Comparison of ENCODE assay signal across 16 mouse cellular contexts in the genomic region with DNA sequence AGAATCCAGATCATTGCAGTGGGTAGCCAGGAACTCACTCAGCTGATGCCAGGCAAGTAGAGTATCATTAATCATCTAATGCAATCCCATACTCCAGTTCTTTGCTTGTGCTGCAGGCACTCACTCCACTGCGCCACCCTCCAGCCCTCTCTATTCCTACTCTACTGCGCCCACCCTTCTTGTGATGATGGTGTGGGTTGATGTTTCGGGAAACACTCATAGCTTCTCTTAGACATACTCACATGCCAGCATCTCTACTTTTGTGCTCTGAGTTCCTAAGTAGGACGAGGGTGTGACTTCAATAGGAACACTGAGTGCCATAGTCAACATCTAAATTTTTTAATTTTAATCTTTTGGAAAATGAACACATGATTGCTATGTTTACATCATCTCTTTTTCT.
"Had no signal": no experiment of that assay in that cellular context is flagged by ENCODE, and none has a peak within 500 bp of the region (broad histone marks: within the 10 kb centered on the region; RNA-seq: fewer than 3 reads in every experiment).

No protein-coding gene starts in this region.

- H3K4me1 ChIP-seq: neural tube, embryonic 13.5 days; neural tube, embryonic 15.5 days; stomach, embryonic 15.5 days had no signal

- H3K9me3 ChIP-seq: neural tube, embryonic 13.5 days; neural tube, embryonic 15.5 days; stomach, embryonic 15.5 days had no signal

- DNase-seq: retina, postnatal 1 day; right cerebral cortex, adult 18-20 months; right cerebral cortex, postnatal 14 days; right cerebral cortex, postnatal 25 days; right cerebral cortex, postnatal 4 days; spleen, adult 18-20 months; thymus, adult 18-20 months; thymus, adult 2 months; thymus, postnatal 14 days; thymus, postnatal 25 days; thymus, postnatal 36 days; thymus, postnatal 4 days had no signal

- H3K36me3 ChIP-seq: neural tube, embryonic 13.5 days; neural tube, embryonic 15.5 days; stomach, embryonic 15.5 days had no signal

- H3K27ac ChIP-seq: neural tube, embryonic 13.5 days; neural tube, embryonic 15.5 days; stomach, embryonic 15.5 days; stomach, postnatal 0 days had no signal

- H3K4me3 ChIP-seq: neural tube, embryonic 13.5 days; neural tube, embryonic 15.5 days; stomach, embryonic 15.5 days had no signal

- H3K27me3 ChIP-seq: neural tube, embryonic 13.5 days; neural tube, embryonic 15.5 days; stomach, embryonic 15.5 days had no signal
